Mouse (Mus musculus) naive thymus-derived CD4-positive, alpha-beta T cell, adult 2 months (primary cell): ENCODE results near the gene Eif2ak4.

ENCODE experiments used
- DNase-seq: peaks from one replicate; pipeline ENCODE4 v3.0.0-alpha.2; 2011; ENCODE audit warnings: low read depth

The Eif2ak4 gene

DNA sequence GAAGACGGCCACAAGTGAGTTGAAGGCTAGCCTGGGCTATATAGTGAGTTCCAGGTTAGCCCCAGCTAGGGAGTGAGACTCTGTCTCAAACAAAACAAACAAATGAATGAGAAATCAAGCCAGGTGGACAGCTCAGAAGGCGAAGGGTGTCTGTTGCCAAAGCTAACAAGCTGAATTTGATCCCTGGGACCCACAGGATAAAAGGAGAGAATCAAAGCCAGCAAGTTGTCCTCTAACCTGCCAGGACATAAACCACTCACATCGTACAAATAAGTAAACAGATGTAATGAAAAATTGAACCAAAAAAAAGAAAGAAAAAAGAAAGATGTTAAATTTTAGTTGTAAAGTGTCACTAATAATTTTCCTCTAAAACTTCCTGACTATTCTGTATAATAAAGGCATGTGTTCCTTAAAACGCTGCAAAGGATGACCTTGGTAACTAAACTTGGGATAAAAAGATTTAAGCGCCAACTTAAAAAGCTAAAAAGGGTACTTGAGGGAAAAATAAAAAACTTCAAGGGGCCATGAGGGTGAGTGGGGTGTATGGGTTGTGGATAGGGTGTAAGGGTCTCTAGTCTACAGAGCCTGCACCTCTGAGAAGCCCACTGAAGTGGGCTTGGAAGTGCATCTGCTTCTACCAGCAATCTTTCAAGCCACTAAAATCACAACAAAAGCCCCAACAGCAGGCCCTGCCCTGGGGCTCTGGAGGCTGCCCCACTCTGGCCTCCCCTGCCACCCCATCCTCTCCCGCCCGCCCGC lies 121.4 kb downstream of the Eif2ak4 start:
- DNase-seq = no peak

GRCm38 (mm10) chr2:118510447-118511310 lies 122.3 kb downstream of the Eif2ak4 start:
- no peak for DNase-seq

DNA sequence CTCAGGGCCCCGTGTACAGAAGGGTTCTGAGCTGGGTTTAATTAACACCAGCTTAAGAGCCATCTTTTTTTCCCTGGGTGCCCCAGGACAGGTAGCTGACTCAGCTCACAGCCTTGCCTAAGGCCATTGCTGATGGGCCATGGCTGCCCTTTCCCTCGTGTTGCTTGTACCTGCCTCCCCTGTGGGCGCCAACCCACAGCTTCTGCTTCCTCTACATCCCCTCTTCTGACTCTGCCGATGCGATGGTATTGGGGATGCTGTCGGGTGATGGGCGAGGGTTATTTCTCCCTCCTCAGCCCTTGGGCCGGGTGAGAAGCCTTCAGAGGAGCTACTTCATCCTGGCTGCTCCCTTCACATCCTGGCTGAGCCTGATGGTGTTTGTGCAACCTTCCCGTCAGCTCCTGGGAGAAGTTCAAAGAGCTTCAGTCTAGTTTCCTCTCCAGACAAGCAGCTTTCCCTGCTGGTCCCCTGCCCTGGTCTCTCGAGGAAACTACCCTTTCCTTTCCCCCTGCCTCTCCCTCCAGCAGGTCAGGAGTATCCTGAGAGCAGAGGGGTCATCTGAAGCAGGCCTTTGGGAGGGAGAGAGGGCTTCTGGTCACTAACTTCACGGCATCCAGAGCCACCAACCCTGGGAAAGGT lies 123.5 kb downstream of the Eif2ak4 start:
- DNase-seq = no peak

GRCm38 (mm10) chr2:118512418-118513377 lies 124.3 kb downstream of the Eif2ak4 start:
- DNase-seq = no peak

DNA sequence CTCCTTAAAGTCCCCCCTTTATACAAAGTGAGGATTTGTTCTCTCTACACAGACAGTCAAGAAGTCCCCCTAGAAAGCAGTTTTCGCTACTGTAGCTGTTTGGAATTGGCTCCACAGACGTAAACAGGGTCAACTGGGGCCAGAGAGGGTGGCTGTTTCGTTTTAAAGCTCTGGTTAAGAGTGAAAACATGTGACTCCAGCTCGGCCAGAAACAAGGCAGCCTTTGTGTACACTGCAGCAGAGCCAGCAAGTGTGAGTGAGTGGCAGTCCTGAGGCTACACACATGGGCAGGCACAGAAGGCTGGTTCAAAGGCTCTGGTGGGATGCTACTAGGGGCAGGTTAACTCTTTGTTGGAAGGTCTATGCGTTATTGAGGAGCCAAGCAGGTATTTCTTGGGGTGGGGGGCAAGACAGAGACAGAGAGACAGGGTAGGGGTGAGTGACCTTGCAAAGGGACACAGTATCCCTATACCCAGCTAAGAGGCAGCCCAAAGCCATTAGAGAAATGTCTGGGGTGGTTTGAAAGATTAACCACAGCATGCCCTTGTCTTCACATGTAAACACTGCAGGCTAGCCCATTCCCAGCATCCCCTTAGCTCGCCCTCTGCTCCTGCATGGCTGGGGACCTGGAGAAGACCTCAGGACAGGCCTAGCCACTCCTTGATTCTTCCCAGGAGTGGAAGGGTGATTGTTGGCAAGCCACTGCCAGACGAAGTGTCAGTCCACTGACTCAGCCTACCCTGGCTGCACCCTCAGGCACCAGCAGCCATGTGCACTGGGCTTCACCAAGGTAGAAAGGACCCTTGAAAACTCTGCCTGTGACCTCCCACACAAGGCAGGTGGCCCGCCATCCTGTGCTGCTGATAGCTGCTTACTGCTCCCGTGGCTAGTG lies 131.9 kb downstream of the Eif2ak4 start:
- no peak for DNase-seq

DNA sequence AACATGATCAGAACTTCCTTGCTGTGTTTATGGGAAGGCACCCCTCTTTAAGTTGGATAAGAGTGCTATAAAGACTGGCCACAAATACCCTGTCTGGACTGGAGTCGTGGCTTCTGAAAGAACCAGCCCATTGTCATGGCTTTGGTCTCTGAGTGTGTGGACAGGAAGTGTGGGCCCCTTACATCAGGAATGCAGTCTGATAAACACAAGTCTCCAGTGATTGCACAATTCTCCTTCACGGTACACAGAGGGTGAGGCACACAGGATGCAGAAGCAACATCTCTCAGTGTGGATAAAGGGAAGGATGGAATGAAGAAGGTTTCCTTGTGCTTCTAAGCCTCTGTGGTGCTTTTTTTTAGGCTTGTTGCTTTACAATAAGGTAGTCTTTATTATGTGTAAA lies 133.8 kb downstream of the Eif2ak4 start:
- DNase-seq = no peak

DNA sequence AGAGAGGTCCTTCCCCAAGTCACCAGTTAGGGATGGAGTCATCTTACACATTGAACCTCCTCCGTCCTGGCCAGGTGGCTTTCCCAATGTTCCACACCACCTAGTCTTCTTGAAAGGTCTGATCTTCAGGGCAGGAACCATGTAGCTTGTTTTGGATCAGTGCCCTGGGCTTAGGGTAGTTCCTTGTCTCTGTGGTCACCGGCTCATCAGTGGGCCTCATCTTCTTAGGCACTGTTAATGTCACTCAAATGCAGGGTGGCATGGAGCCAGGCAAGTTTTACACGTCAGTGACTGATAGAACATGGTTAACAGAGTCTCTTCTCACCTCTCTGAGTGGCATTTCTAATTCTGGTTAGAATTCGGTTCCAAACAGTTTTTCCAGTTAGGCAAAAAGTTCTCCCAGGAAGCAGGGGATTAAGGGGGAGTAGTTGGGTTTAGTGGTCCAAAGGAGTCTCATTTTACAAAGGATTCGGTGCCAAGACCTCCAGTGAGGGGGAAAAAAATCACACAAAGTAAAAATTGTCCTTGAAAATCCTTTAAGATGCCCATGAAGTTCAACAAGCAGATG lies 134.8 kb downstream of the Eif2ak4 start:
- DNase-seq = no peak

DNA sequence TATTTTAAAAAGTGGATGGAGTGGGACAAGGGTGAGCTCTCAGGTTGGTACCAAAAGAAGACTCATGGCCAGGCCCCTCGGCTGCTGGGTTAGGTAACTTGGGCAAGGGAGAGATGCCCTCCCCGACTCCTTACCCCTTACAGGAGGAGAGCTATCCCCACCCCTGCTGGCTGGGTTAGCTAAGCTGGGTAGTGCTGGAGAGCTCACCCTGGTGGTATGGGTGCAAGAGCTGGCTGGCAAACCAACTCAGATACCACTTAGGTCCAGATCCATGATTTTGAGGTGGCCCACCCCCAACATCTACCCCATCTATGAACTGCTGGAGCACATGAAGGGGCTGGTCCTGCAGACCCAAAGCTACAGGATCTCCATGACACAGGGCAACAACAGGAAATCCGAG lies 136.4 kb downstream of the Eif2ak4 start:
- no peak for DNase-seq
